Mouse (Mus musculus): ENCODE measurements at regions not wholly inside any gene's neighbourhood (a gene's known extent, or its start where the extent isn't known, plus 50 kb on each side); places are given as distances from the start of the nearest gene placed in this dataset.
A peak's percentile ranks its signal among the peaks of the same experiment; 100 is the strongest.

- DNase-seq (ENCODE audit: low spot score): no peak
Observed at GRCm38 (mm10) chr14:102621546-102621945, 360.9 kb downstream of the Kctd12 start.

- peak; percentile 18 for DNase-seq (ENCODE audit: low spot score)
Observed at GRCm38 (mm10) chr14:102619056-102619455, 363.4 kb downstream of the Kctd12 start.

GRCm38 (mm10) chr14:102615588-102616309, 366.7 kb downstream of the Kctd12 start:
- no peak for DNase-seq (ENCODE audit: low spot score)

- DNase-seq (ENCODE audit: low spot score): no peak
Observed at GRCm38 (mm10) chr14:102606055-102606454, 376.4 kb downstream of the Kctd12 start.

DNA sequence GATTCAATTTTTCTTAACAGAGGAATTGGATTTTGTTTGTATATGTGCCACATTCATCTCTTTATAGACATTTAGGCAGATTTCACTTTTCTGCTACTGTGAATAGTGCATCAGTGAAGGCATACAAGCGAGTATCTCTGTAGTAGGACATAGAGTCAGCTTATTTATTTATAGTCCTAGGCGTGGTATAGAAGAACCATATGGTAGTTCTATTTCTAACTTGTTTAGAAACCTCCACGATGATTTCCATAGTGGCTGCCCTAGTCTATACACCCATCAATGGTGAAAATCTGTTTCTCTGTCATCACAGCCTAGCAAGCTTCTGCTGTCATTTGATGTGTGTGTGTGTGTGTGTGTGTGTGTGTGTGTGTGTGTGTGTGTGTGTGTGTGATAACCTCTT, 387.6 kb downstream of the Kctd12 start:
- no peak for DNase-seq (ENCODE audit: low spot score)

DNA sequence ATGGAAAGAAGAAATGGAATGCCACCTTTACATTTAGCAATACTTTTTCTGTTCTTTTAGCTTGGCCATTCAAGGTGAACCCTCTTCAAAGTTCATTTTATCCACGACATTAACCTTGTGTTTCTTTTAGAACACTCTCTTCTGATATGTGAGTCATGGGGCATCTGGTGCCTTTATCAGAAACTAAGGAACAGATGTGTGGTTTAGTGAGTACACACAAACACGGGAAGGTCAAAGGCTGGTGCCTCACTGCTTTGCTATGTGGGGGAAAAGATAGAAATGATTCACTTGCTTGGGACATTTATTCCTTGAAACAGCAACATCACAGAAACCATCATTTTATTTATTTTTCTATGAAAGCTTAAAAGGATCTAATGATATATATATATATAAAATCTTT, 428.7 kb downstream of the Kctd12 start:
- no peak for DNase-seq (ENCODE audit: low spot score)

DNA sequence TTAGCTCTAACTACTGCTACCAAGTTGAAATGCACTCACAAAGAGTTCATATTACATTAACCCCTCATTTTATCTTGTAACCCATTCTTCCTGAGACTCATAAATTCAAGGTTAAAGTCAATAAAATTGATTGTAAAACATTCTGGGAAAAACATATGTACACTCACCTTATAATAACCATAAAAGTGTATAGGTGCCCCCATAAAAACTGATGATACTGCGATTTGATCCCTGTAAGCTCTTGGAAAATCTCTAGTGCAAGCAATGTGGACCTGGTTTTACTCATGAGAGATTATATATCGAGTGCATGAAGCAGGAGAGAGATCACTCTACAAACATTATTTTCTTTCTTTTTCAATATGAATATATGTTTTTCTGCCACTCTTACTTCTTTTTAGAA, 429.8 kb downstream of the Kctd12 start:
- no peak for DNase-seq (ENCODE audit: low spot score)

- DNase-seq (ENCODE audit: low spot score): no peak
Observed at GRCm38 (mm10) chr14:102524894-102525577, 457.4 kb downstream of the Kctd12 start.

DNA sequence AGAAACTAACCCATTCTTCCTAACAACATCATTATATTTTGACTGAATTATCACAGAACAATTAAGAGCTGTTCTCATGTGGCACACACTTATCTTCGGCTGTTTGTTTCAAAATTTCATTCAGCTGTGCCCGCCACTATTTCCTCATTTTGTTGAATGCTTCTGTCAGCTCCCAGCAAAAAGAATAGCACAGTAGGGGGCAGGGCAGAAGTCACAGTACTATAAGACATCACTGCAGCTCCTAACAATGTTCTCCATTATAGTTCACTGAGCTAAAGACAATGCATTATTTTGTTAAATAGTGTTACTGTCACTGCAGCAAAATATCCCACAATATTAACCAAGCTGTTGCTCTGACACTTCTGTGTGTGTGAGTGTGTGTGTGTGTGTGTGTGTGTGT, 465.7 kb downstream of the Kctd12 start:
- no peak for DNase-seq (ENCODE audit: low spot score)

GRCm38 (mm10) chr14:102514527-102514926, 467.9 kb downstream of the Kctd12 start:
- no peak for DNase-seq (ENCODE audit: low spot score)

- no peak for DNase-seq (ENCODE audit: low spot score)
Observed at GRCm38 (mm10) chr14:102512651-102513050, 469.8 kb downstream of the Kctd12 start.

GRCm38 (mm10) chr14:102511691-102512383, 470.6 kb downstream of the Kctd12 start:
- no peak for DNase-seq (ENCODE audit: low spot score)

GRCm38 (mm10) chr14:102510387-102510786, 472.1 kb downstream of the Kctd12 start:
- peak; percentile 15 for DNase-seq (ENCODE audit: low spot score)

DNA sequence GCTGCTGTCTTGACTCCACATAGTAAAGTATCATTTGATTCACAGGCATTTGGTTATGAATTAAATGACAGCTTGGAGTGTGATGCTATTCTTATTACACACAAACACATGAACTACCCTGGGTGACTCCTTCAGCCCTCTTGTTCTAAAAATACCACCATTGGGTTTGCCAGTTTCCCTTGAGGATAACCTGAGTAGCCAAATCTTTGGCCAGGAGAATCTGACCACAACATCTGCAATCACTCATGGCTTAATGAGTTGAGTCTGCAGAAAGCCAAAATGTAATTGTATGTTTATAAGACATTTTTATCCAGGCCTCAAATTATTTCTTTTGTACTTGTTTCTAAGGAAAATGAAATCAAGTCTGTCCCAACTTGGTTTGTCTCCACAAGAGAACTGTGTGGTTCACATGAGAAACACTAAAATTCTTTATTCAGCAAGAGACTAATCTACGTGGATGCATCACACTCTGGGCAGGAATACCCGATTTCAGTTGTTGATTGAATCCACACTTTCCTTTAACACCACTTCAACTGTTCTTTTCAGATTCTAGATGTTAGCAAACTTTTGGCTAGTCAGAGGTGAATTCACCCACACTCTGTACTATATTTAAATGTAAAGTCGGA, 476.6 kb downstream of the Kctd12 start:
- DNase-seq (ENCODE audit: low spot score): no peak

GRCm38 (mm10) chr14:102497179-102497578, 485.3 kb downstream of the Kctd12 start:
- no peak for DNase-seq (ENCODE audit: low spot score)

- DNase-seq (ENCODE audit: low spot score): no peak
Observed at GRCm38 (mm10) chr14:102492376-102492775, 490.1 kb downstream of the Kctd12 start.

DNA sequence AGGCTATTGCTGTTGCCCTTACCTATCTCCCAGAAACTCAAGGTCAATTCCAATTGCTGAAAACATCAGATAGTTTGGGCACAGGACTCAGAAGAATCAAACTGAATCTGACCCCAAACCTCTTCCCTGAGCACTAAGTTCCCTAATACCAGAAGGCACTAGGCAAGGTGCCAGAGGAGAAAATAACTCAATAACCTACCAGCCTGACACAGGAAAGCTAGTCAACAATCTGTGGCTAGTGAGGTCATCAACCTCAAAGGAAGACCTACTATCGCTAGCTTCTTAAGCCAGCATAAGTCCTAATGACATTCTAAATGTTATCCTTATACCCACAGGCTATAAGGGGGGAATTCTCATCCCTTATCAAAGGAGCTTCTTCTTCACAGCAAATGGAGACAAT, 491.2 kb downstream of the Kctd12 start:
- no peak for DNase-seq (ENCODE audit: low spot score)

GRCm38 (mm10) chr14:102477162-102477561, 505.3 kb downstream of the Kctd12 start:
- no peak for DNase-seq (ENCODE audit: low spot score)

GRCm38 (mm10) chr14:102469326-102469725, 513.1 kb downstream of the Kctd12 start:
- DNase-seq (ENCODE audit: low spot score): no peak

DNA sequence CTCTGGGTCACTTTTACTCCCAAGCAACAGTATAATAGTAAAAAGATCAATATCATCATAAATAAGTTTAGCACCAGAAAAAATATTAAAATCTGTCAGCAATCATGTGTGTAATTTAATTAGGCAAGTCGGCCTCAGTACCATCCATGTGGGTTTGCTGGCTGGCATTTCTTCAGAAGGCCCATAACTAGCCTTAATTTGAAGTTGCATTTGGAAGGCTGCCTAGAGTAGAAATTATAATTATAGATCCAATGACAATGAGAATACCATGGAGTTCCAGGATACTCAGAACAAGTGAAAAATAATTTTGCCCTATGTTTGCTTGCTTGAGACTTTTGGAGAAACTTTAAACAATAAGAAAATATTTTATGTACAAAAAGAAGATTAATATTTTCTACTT, 521.4 kb downstream of the Kctd12 start:
- DNase-seq (ENCODE audit: low spot score): peak; percentile 10

GRCm38 (mm10) chr14:102439738-102440137, 542.7 kb downstream of the Kctd12 start:
- no peak for DNase-seq (ENCODE audit: low spot score)

DNA sequence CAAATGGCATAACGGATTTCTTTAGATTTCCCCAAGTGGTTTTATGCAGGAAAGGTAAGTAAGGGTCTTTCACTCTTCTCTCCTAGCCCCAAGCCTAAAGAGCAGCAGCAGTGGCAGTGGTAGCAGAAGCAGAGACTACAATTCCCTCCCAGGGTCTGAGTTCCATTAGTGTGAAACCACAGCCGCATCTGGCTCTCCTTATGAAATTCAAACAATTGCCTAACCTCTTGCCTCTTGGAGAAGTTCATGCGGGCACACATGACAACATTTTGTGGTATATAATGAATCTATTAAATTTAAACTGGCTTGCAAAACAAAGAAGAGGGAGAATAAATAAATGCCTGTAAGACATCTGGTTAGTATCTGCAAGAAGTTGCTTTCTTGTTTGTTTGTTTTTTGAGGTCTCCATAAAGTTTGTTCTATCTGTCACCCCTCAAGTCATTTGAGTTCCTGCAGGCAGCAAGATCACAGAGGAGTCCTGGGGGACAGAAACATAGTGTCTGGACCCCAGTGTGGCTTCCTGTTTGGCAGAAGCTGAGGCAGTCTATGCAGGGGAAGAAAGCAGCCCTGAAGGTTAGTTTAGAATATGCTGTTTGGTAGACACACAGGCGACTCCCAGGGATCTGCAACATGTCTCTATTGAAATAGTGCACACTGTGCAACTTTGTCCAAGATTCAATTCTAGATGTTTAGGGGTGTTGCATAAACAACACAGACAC, 578.9 kb downstream of the Kctd12 start:
- no peak for DNase-seq (ENCODE audit: low spot score)
